Mouse (Mus musculus): ENCODE measurements around the gene Tmem179. TPM values are rescaled to one million over a fixed set of nuclear protein-coding genes. Genes with fewer than 3 reads are reported as not detected.

Tmem179 gene
- polyA plus RNA-seq, 1 experiment from 2014 or later, result 0.70 TPM

GRCm38 (mm10) chr12:112496136-112496535 lies 20.4 kb downstream of the Tmem179 start:
- Histone ChIP-seq H3K9ac (no peak overlapping the region), H3K4me1 (peaks cover 27% of the 10 kb centered on the region), H3K4me3 (no peak overlapping the region), H3K27ac (replicated peaks) (no peak overlapping the region), H3K36me3 (no peaks in the 10 kb centered on the region), H3K4me2 (no peak overlapping the region), H3K9me3 (no peaks in the 10 kb centered on the region), H3K27me3 (replicated peaks) (peaks cover 36% of the 10 kb centered on the region)
- no peak for ATAC-seq (ENCODE audit: extremely low read depth, insufficient number of reproducible peaks, low FRiP score, low TSS enrichment)
- 69% methylated on average over 5 of the region's 5 CpGs for WGBS

- H3K4me2 ChIP-seq, result peak overlapping the region; percentile 68
- H3K9me3 ChIP-seq, result no peaks in the 10 kb centered on the region
- peaks cover 9% of the 10 kb centered on the region; the same call in 1 of the 2 replicates for H3K27me3 ChIP-seq (replicated peaks)
- no peaks in the 10 kb centered on the region for H3K36me3 ChIP-seq
- H3K4me3 ChIP-seq, result peak overlapping the region; percentile 38
- peaks cover 63% of the 10 kb centered on the region for H3K4me1 ChIP-seq
- H3K9ac ChIP-seq, result peak overlapping the region; percentile 78
- peak; percentile 61; the same call in 1 of the 2 replicates for ATAC-seq (ENCODE audit: extremely low read depth, insufficient number of reproducible peaks, low FRiP score, low TSS enrichment)
- peak overlapping the region; percentile 99 for H3K27ac ChIP-seq (replicated peaks)
- WGBS, result 2% methylated on average over 2 of the region's 3 CpGs
Observed at GRCm38 (mm10) chr12:112490444-112490939, 26.1 kb downstream of the Tmem179 start.

GRCm38 (mm10) chr12:112489535-112489934 lies 27.0 kb downstream of the Tmem179 start:
- Histone ChIP-seq H3K27ac (replicated peaks) (peak overlapping the region; percentile 99), H3K9ac (peak overlapping the region; percentile 19)
- 87% methylated on average over 9 of the region's 9 CpGs for WGBS

GRCm38 (mm10) chr12:112489134-112489533 lies 27.4 kb downstream of the Tmem179 start, which contains the start of gene A530016L24Rik:
Gene A530016L24Rik (plus strand): TSS chr12:112489448.
- ATAC-seq (ENCODE audit: extremely low read depth, insufficient number of reproducible peaks, low FRiP score, low TSS enrichment), result no peak
- Histone ChIP-seq H3K27me3 (replicated peaks) (0 out of 2 replicates have a peak, but pooled peaks cover 4% of the 10 kb centered on the region), H3K9ac (peak within 1 kb of the TSS; percentile 29), H3K36me3 (no peaks in the 10 kb centered on the region), H3K4me2 (peak within 1 kb of the TSS; percentile 68; the same call in 1 of the 2 replicates), H3K4me1 (peaks cover 64% of the 10 kb centered on the region), H3K4me3 (no peak within 1 kb of the TSS), H3K9me3 (no peaks in the 10 kb centered on the region), H3K27ac (replicated peaks) (peak within 1 kb of the TSS; percentile 99)
- 77% methylated on average over 8 of the region's 8 CpGs for WGBS

More at GRCm38 (mm10) chr12:112489535-112489934, 27.0 kb downstream of the Tmem179 start:
- H3K4me2 ChIP-seq, result no peak overlapping the region
- H3K4me1 ChIP-seq, result peaks cover 64% of the 10 kb centered on the region
- 0 out of 2 replicates have a peak, but pooled peaks cover 4% of the 10 kb centered on the region for H3K27me3 ChIP-seq (replicated peaks)
- no peak overlapping the region for H3K4me3 ChIP-seq
- no peaks in the 10 kb centered on the region for H3K9me3 ChIP-seq
- no peak for ATAC-seq (ENCODE audit: extremely low read depth, insufficient number of reproducible peaks, low FRiP score, low TSS enrichment)
- no peaks in the 10 kb centered on the region for H3K36me3 ChIP-seq

- 21% methylated on average over 9 of the region's 9 CpGs for WGBS
- Histone ChIP-seq H3K4me2 (no peak overlapping the region), H3K27ac (replicated peaks) (no peak overlapping the region), H3K9me3 (no peaks in the 10 kb centered on the region), H3K27me3 (replicated peaks) (peaks cover 87% of the 10 kb centered on the region), H3K4me1 (no peaks in the 10 kb centered on the region), H3K4me3 (no peak overlapping the region), H3K36me3 (no peaks in the 10 kb centered on the region), H3K9ac (no peak overlapping the region)
- no peak for ATAC-seq (ENCODE audit: extremely low read depth, insufficient number of reproducible peaks, low FRiP score, low TSS enrichment)
Observed at GRCm38 (mm10) chr12:112473777-112474176, 42.8 kb downstream of the Tmem179 start.

- Histone ChIP-seq H3K36me3 (no peaks in the 10 kb centered on the region), H3K4me1 (no peaks in the 10 kb centered on the region), H3K27ac (replicated peaks) (no peak overlapping the region), H3K9ac (no peak overlapping the region), H3K27me3 (replicated peaks) (peaks cover 76% of the 10 kb centered on the region), H3K9me3 (no peaks in the 10 kb centered on the region), H3K4me3 (no peak overlapping the region), H3K4me2 (no peak overlapping the region)
- no peak for ATAC-seq (ENCODE audit: extremely low read depth, insufficient number of reproducible peaks, low FRiP score, low TSS enrichment)
- whole genome bisulfite sequencing, result 74% methylated on average over 5 of the region's 5 CpGs
Observed at GRCm38 (mm10) chr12:112470216-112470615, 46.3 kb downstream of the Tmem179 start.

- Histone ChIP-seq H3K4me2 (no peak overlapping the region), H3K4me3 (no peak overlapping the region), H3K27ac (replicated peaks) (no peak overlapping the region), H3K9ac (no peak overlapping the region), H3K27me3 (replicated peaks) (peaks cover 67% of the 10 kb centered on the region), H3K9me3 (no peaks in the 10 kb centered on the region), H3K4me1 (no peaks in the 10 kb centered on the region), H3K36me3 (no peaks in the 10 kb centered on the region)
- 87% methylated on average over 7 of the region's 7 CpGs for WGBS
- ATAC-seq (ENCODE audit: extremely low read depth, insufficient number of reproducible peaks, low FRiP score, low TSS enrichment), result no peak
Observed at GRCm38 (mm10) chr12:112469393-112469792, 47.2 kb downstream of the Tmem179 start.

- H3K4me1 ChIP-seq, result no peaks in the 10 kb centered on the region
- ATAC-seq (ENCODE audit: extremely low read depth, insufficient number of reproducible peaks, low FRiP score, low TSS enrichment), result no peak
- 72% methylated on average over 10 of the region's 10 CpGs for WGBS
- peaks cover 49% of the 10 kb centered on the region for H3K27me3 ChIP-seq (replicated peaks)
- no peak overlapping the region for H3K27ac ChIP-seq (replicated peaks)
- no peak overlapping the region for H3K9ac ChIP-seq
- no peaks in the 10 kb centered on the region for H3K36me3 ChIP-seq
- no peak overlapping the region for H3K4me2 ChIP-seq
- H3K4me3 ChIP-seq, result no peak overlapping the region
- H3K9me3 ChIP-seq, result no peaks in the 10 kb centered on the region
Observed at GRCm38 (mm10) chr12:112467387-112467786, 49.2 kb downstream of the Tmem179 start.

GRCm38 (mm10) chr12:112465928-112466327 lies 50.6 kb downstream of the Tmem179 start:
- ATAC-seq (ENCODE audit: extremely low read depth, insufficient number of reproducible peaks, low FRiP score, low TSS enrichment), result no peak
- Histone ChIP-seq H3K36me3 (no peaks in the 10 kb centered on the region), H3K4me3 (no peak overlapping the region), H3K4me1 (no peaks in the 10 kb centered on the region), H3K27ac (replicated peaks) (no peak overlapping the region), H3K9me3 (no peaks in the 10 kb centered on the region), H3K9ac (no peak overlapping the region), H3K4me2 (no peak overlapping the region), H3K27me3 (replicated peaks) (peaks cover 36% of the 10 kb centered on the region)
- 77% methylated on average over 17 of the region's 17 CpGs for WGBS

GRCm38 (mm10) chr12:112464516-112464915 lies 52.0 kb downstream of the Tmem179 start:
- 83% methylated on average over 3 of the region's 3 CpGs for WGBS
- ATAC-seq (ENCODE audit: extremely low read depth, insufficient number of reproducible peaks, low FRiP score, low TSS enrichment), result no peak
- no peak overlapping the region for H3K4me2 ChIP-seq
- H3K4me1 ChIP-seq, result no peaks in the 10 kb centered on the region
- H3K9ac ChIP-seq, result no peak overlapping the region
- peaks cover 35% of the 10 kb centered on the region for H3K27me3 ChIP-seq (replicated peaks)
- no peak overlapping the region for H3K4me3 ChIP-seq
- no peaks in the 10 kb centered on the region for H3K36me3 ChIP-seq
- no peak overlapping the region for H3K27ac ChIP-seq (replicated peaks)
- H3K9me3 ChIP-seq, result no peaks in the 10 kb centered on the region

- Histone ChIP-seq H3K4me2 (no peak overlapping the region), H3K4me3 (no peak overlapping the region), H3K27me3 (replicated peaks) (peaks cover 38% of the 10 kb centered on the region), H3K9me3 (no peaks in the 10 kb centered on the region), H3K9ac (no peak overlapping the region), H3K4me1 (no peaks in the 10 kb centered on the region), H3K36me3 (no peaks in the 10 kb centered on the region), H3K27ac (replicated peaks) (no peak overlapping the region)
- no peak for ATAC-seq (ENCODE audit: extremely low read depth, insufficient number of reproducible peaks, low FRiP score, low TSS enrichment)
- WGBS, result 63% methylated on average over 3 of the region's 3 CpGs
Observed at GRCm38 (mm10) chr12:112463750-112464444, 52.6 kb downstream of the Tmem179 start.

GRCm38 (mm10) chr12:112463209-112463608 lies 53.3 kb downstream of the Tmem179 start:
- H3K27ac ChIP-seq (replicated peaks), result no peak overlapping the region
- no peaks in the 10 kb centered on the region for H3K4me1 ChIP-seq
- no peaks in the 10 kb centered on the region for H3K9me3 ChIP-seq
- H3K9ac ChIP-seq, result no peak overlapping the region
- H3K27me3 ChIP-seq (replicated peaks), result peaks cover 43% of the 10 kb centered on the region
- WGBS, result 66% methylated on average over 4 of the region's 4 CpGs
- H3K4me2 ChIP-seq, result no peak overlapping the region
- no peak overlapping the region for H3K4me3 ChIP-seq
- no peaks in the 10 kb centered on the region for H3K36me3 ChIP-seq
- ATAC-seq (ENCODE audit: extremely low read depth, insufficient number of reproducible peaks, low FRiP score, low TSS enrichment), result no peak

Data from heart, embryonic 13.5 days (tissue).